Mouse (Mus musculus) cerebellum, adult 18-20 months (tissue): ENCODE results near the gene Tspan31.
A peak's percentile ranks its signal among the peaks of the same experiment; 100 is the strongest.

Experiments
- DNase-seq, 2 experiments: peaks; one replicate each; pipeline ENCODE4 v3.0.0; 2021

Tspan31 gene

GRCm38 (mm10) chr10:127041774-127042338, 28.2 kb downstream of the Tspan31 start:
- DNase-seq: peak; percentile 82 to 92

- DNase-seq: peak in 1 of 2 experiments; percentile 49
Measured at GRCm38 (mm10) chr10:127041274-127041766, 28.7 kb downstream of the Tspan31 start, which contains the start of the genes Mettl1 and Eef1akmt3. Gene Mettl1, plus strand, starts transcription at chr10:127041414. Gene Eef1akmt3, minus strand, starts transcription at chr10:127041513.

- DNase-seq: peak; percentile 34 to 38
Measured at GRCm38 (mm10) chr10:127040569-127041214, 29.4 kb downstream of the Tspan31 start.

- DNase-seq: no peak
Measured at GRCm38 (mm10) chr10:127037641-127038040, 32.4 kb downstream of the Tspan31 start.

- DNase-seq: no peak
Measured at GRCm38 (mm10) chr10:127036273-127036672, 33.8 kb downstream of the Tspan31 start.

GRCm38 (mm10) chr10:127033301-127033741, 36.7 kb downstream of the Tspan31 start:
- DNase-seq: no peak

GRCm38 (mm10) chr10:127030336-127031296, 39.4 kb downstream of the Tspan31 start, which contains the start of gene Tsfm:
Gene Tsfm, minus strand, starts transcription at chr10:127030840.
- peak; percentile 89 to 97 for DNase-seq

GRCm38 (mm10) chr10:127018422-127018821, 51.6 kb downstream of the Tspan31 start:
- DNase-seq: no peak
